Mouse (Mus musculus): ENCODE results near the gene Pla2g12b. TPM values are rescaled to one million over a fixed set of nuclear protein-coding genes. Genes with fewer than 3 reads are reported as not detected.

Pla2g12b gene
- polyA plus RNA-seq, 1 experiment from 2014 or later, result not detected

GRCm38 (mm10) chr10:59410264-59410663 lies 6.8 kb downstream of the Pla2g12b start:
- in situ Hi-C loops (cut with MboI; ENCODE audit: low pct_unique_long_range_greater_than_20kb), result no loop called here

GRCm38 (mm10) chr10:59413711-59414110 lies 10.3 kb downstream of the Pla2g12b start:
- ChIA-PET CTCF (no interaction called here), POLR2A (interaction anchor here (0.6 kb wide), 1 partner anchor 84 kb away, joined by 5 read pairs; no protein-coding TSS in a partner anchor)
- peak; percentile 55 for TF ChIP-seq CTCF (IDR thresholded peaks at IDR 0.05)
- in situ Hi-C loops (cut with MboI; ENCODE audit: low pct_unique_long_range_greater_than_20kb), result no loop called here
- ATAC-seq (no peak), DNase-seq (ENCODE audit: low read depth, low spot score) (no peak)
- no peaks in the 10 kb centered on the region for H3K27me3 ChIP-seq

More at GRCm38 (mm10) chr10:59410264-59410663, 6.8 kb downstream of the Pla2g12b start:
- ATAC-seq (no peak), DNase-seq (ENCODE audit: low read depth, low spot score) (no peak)
- no peak for TF ChIP-seq CTCF (IDR thresholded peaks at IDR 0.05)
- no peaks in the 10 kb centered on the region for H3K27me3 ChIP-seq
- ChIA-PET POLR2A (no interaction called here), CTCF (no interaction called here)

- ATAC-seq, result no peak
- CTCF ChIA-PET, result no interaction called here
- DNase-seq (ENCODE audit: low read depth, low spot score), result no peak
- in situ Hi-C loops (cut with MboI; ENCODE audit: low pct_unique_long_range_greater_than_20kb), result no loop called here
- no peaks in the 10 kb centered on the region for H3K27me3 ChIP-seq
- POLR2A ChIA-PET, result no interaction called here
- TF ChIP-seq CTCF (IDR thresholded peaks at IDR 0.05), result no peak
Measured at GRCm38 (mm10) chr10:59416623-59417022, 13.2 kb downstream of the Pla2g12b start.

DNA sequence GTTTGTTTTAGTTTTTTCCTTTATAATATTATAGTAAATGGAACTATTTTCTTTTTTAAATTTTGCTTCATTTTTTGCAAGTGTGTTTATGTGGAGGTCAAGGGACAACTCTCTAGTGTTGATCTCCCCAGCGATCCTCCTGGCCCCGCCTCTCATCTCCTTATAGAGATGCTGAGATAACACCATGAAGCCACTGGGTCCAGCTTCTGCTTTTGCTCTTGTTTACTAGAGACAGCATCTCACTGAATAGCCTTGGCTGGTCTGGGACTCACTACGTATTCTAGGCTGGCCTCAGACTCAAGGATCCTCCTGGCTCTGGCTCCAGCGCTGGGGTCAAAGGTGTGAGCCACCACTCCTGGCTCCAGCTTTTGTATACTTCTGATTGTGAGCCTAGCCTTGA lies 16.1 kb downstream of the Pla2g12b start:
- POLR2A ChIA-PET, result no interaction called here
- TF ChIP-seq CTCF (IDR thresholded peaks at IDR 0.05), result no peak
- CTCF ChIA-PET, result no interaction called here
- ATAC-seq (no peak), DNase-seq (ENCODE audit: low read depth, low spot score) (no peak)
- H3K27me3 ChIP-seq, result no peaks in the 10 kb centered on the region
- in situ Hi-C loops (cut with MboI; ENCODE audit: low pct_unique_long_range_greater_than_20kb), result no loop called here

DNA sequence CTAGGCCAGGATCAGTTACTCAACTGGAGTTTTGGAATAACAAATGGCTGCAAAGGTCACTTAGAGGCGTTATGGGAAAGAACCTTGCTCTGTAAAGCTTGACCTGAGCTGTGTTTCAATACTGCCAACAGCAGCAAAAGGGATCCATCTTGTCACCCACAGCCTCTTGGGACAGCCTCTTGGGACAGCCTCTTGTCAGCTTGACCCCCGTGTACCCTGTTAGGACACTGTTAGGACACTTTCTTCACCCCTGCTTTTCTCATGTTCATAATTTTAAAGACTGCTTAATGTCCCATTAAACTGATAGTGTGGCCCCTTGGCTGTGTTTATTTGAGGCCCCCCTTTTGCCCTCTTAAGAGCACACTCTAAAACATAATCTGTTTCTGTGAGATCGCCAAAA lies 21.0 kb downstream of the Pla2g12b start:
- no peak for DNase-seq (ENCODE audit: low read depth, low spot score)
- in situ Hi-C loops (cut with MboI; ENCODE audit: low pct_unique_long_range_greater_than_20kb), result no loop called here
- ChIA-PET CTCF (no interaction called here), POLR2A (no interaction called here)
- no peak for ATAC-seq
- no peaks in the 10 kb centered on the region for H3K27me3 ChIP-seq
- no peak for TF ChIP-seq CTCF (IDR thresholded peaks at IDR 0.05)

- ATAC-seq (no peak), DNase-seq (ENCODE audit: low read depth, low spot score) (no peak)
- in situ Hi-C loops (cut with MboI; ENCODE audit: low pct_unique_long_range_greater_than_20kb), result no loop called here
- no peak for TF ChIP-seq CTCF (IDR thresholded peaks at IDR 0.05)
- ChIA-PET CTCF (interaction anchor here (0.6 kb wide), 1 partner anchor 450 kb away, joined by 3 read pairs; no protein-coding TSS in a partner anchor), POLR2A (no interaction called here)
- H3K27me3 ChIP-seq, result no peaks in the 10 kb centered on the region
Measured at GRCm38 (mm10) chr10:59425369-59425768, 21.9 kb downstream of the Pla2g12b start.

DNA sequence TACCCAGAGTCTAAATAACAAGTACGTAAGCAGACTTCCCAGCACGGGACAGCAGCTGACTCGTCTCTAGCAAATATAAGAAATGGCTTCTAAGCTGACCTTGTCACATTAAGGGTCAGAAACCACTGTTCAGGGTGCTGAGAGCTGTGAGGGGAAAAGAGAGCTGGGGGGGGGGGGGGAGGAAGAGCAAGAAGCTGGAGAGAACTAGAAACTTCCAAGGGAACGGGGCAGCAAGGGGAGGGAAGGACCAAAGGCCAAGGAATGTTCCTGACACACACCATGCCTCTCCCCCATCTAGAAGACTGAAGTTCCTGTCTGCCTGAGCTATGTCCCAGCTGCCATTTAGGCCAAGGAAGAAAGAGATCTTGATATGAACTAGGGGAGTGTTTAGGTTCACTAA lies 22.9 kb downstream of the Pla2g12b start:
- CTCF ChIA-PET, result interaction anchor here (1.2 kb wide), 1 partner anchor 9 kb away, joined by 3 read pairs; no protein-coding TSS in a partner anchor
- POLR2A ChIA-PET, result no interaction called here
- in situ Hi-C loops (cut with MboI; ENCODE audit: low pct_unique_long_range_greater_than_20kb), result no loop called here
- ATAC-seq (no peak), DNase-seq (ENCODE audit: low read depth, low spot score) (no peak)
- no peaks in the 10 kb centered on the region for H3K27me3 ChIP-seq
- TF ChIP-seq CTCF (IDR thresholded peaks at IDR 0.05), result no peak

GRCm38 (mm10) chr10:59429448-59430135 lies 26.1 kb downstream of the Pla2g12b start:
- POLR2A ChIA-PET, result no interaction called here
- in situ Hi-C loops (cut with MboI; ENCODE audit: low pct_unique_long_range_greater_than_20kb), result no loop called here
- no peaks in the 10 kb centered on the region for H3K27me3 ChIP-seq
- DNase-seq (ENCODE audit: low read depth, low spot score) (no peak), ATAC-seq (no peak)
- CTCF ChIA-PET, result no interaction called here
- TF ChIP-seq CTCF (IDR thresholded peaks at IDR 0.05), result no peak

DNA sequence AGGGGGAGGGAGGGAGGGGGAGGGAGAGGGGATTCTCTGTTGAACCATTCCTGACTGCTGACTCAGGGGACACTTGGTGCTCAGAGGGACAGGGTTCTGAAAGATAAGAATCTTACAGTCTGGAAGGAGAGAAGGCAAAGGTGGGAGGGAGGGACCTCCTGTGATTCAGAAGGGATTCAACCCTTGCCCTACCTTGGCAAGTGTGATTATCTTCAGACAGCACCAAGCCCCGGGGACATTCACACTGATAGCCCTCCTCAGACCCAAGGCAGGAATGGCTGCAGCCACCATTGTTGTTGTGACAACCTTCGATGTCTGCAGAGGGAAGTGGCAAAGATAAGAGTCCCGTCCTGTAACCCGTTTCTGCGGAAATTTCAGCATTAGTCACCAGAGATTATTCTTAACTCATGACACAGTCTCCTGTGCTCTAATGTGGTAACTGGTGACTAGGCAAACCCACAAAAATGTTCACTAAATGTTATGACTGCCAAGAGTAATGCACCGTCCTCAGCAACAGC lies 27.3 kb downstream of the Pla2g12b start:
- no peak for TF ChIP-seq CTCF (IDR thresholded peaks at IDR 0.05)
- no peaks in the 10 kb centered on the region for H3K27me3 ChIP-seq
- POLR2A ChIA-PET, result no interaction called here
- peak; percentile 90 for ATAC-seq
- CTCF ChIA-PET, result interaction anchor here (1.6 kb wide), 1 partner anchor 21 kb away, joined by 5 read pairs; no protein-coding TSS in a partner anchor
- in situ Hi-C loops (cut with MboI; ENCODE audit: low pct_unique_long_range_greater_than_20kb), result no loop called here
- DNase-seq (ENCODE audit: low read depth, low spot score), result peak; percentile 78

DNA sequence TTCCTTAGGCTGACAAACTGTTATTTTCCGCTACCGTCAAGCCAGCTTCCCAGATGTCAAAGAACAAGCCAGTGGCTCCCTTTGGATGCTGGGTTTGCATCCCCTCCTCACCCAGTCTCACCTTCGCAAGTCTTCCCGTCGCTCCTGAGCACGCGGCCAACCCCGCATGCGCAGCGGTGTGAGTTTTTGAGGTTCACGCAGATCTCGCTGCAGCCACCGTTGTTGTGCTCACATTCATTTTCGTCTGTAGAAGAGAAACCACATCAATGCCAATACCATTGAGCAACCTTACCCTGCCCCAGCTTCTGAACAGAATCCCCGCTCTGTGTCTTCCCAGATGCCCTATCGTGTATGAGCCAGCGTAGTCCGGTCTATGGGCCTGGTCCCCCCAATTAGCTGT lies 32.3 kb downstream of the Pla2g12b start:
- H3K27me3 ChIP-seq, result no peaks in the 10 kb centered on the region
- DNase-seq (ENCODE audit: low read depth, low spot score), result no peak
- ChIA-PET CTCF (interaction anchor here (1.0 kb wide), 1 partner anchor 16 kb away, joined by 3 read pairs; no protein-coding TSS in a partner anchor), POLR2A (interaction anchor here (0.7 kb wide), 1 partner anchor 430 kb away, joined by 3 read pairs; no protein-coding TSS in a partner anchor)
- in situ Hi-C loops (cut with MboI; ENCODE audit: low pct_unique_long_range_greater_than_20kb), result no loop called here
- ATAC-seq, result no peak
- TF ChIP-seq CTCF (IDR thresholded peaks at IDR 0.05), result no peak

GRCm38 (mm10) chr10:59438651-59439050 lies 35.2 kb downstream of the Pla2g12b start:
- in situ Hi-C loops (cut with MboI; ENCODE audit: low pct_unique_long_range_greater_than_20kb), result no loop called here
- ATAC-seq (no peak), DNase-seq (ENCODE audit: low read depth, low spot score) (no peak)
- H3K27me3 ChIP-seq, result no peaks in the 10 kb centered on the region
- ChIA-PET POLR2A (no interaction called here), CTCF (no interaction called here)
- TF ChIP-seq CTCF (IDR thresholded peaks at IDR 0.05), result no peak
